Mouse (Mus musculus) liver, embryonic 16.5 days (tissue): ENCODE data around the gene Foxc2. TPM values are rescaled to one million over a fixed set of nuclear protein-coding genes. Genes with fewer than 3 reads are reported as not detected.

Source experiments
- ATAC-seq: fragments of 200-750 bp; cut with Nextera tagmentation; 2 replicates; pipeline ENCODE4 v1.8.0; 2017; ENCODE audit warnings: low read depth, mild to moderate bottlenecking, moderate number of reproducible peaks, moderate library complexity
- H3K27ac ChIP-seq: fragments of 300-500 bp; sonication (generic); 2 replicates; pipeline ENCODE4 v1.5.1; 2014; ENCODE audit warnings: mild to moderate bottlenecking, low read length
- H3K27me3 ChIP-seq: fragments of 300-500 bp; sonication (generic); 2 replicates; pipeline ENCODE4 v1.6.1; 2014; ENCODE audit warnings: low read depth, low read length, mixed read lengths; ENCODE audit not compliant: control insufficient read depth, insufficient read depth
- H3K36me3 ChIP-seq: fragments of 300-500 bp; sonication (generic); 2 replicates; pipeline ENCODE4 v1.6.1; 2014; ENCODE audit warnings: mild to moderate bottlenecking; ENCODE audit not compliant: control insufficient read depth, insufficient read depth
- H3K4me1 ChIP-seq: fragments of 300-500 bp; sonication (generic); 2 replicates; pipeline ENCODE4 v1.6.1; 2014; ENCODE audit warnings: low read depth, low read length, mixed read lengths; ENCODE audit not compliant: control insufficient read depth
- H3K4me2 ChIP-seq: fragments of 300-500 bp; sonication (generic); 2 replicates; pipeline ENCODE4 v1.6.1; 2014; ENCODE audit warnings: low read depth, low read length, mixed read lengths
- H3K4me3 ChIP-seq: fragments of 300-500 bp; sonication (generic); 2 replicates; pipeline ENCODE4 v1.5.1; 2014; ENCODE audit warnings: low read depth, mild to moderate bottlenecking, low read length
- H3K9ac ChIP-seq: fragments of 300-500 bp; sonication (generic); 2 replicates; pipeline ENCODE4 v1.6.1; 2014; ENCODE audit warnings: low read depth, low read length
- H3K9me3 ChIP-seq: fragments of 300-500 bp; sonication (generic); replicated peaks from 2 replicates; pipeline ENCODE4 v1.6.1; 2016; ENCODE audit warnings: low read length; ENCODE audit not compliant: control insufficient read depth
- WGBS: fragments of 180-500 bp; shearing (Covaris S2); extraction: QIAGEN DNeasy Blood & Tissue Kit; methylation state at CpG from one replicate; pipeline ENCODE4 v1.1.7; 2014; ENCODE audit not compliant: insufficient replicate concordance; 5-methylcytosine and 5-hydroxymethylcytosine counted together
- polyA plus RNA-seq: library from polyadenylated mRNA; unstranded; fragments of >200 nt; fragmentation: Nextera tagmentation; extraction: Ambion mirVana; gene quantifications from 2 replicates; pipeline ENCODE4 v1.2.1, GENCODE M21; 2015

The Foxc2 gene
- polyA plus RNA-seq, 1 experiment from 2014 or later, result 0.08 TPM

- no peaks in the 10 kb centered on the region for H3K36me3 ChIP-seq
- H3K9me3 ChIP-seq, result no peaks in the 10 kb centered on the region
- H3K4me2 ChIP-seq, result no peak overlapping the region
- H3K9ac ChIP-seq, result no peak overlapping the region
- no peaks in the 10 kb centered on the region; the same call in 1 of the 2 replicates for H3K4me1 ChIP-seq
- no peak overlapping the region for H3K4me3 ChIP-seq
- no peak for ATAC-seq
- no peak overlapping the region for H3K27ac ChIP-seq
- WGBS, result 2% methylated on average over 25 of the region's 25 CpGs
- H3K27me3 ChIP-seq, result peaks cover 68% of the 10 kb centered on the region
These were observed 835 bp upstream of the Foxc2 start for GRCm38 (mm10) chr8:121115136-121115535.

GRCm38 (mm10) chr8:121116591-121117185 lies 717 bp downstream of the Foxc2 start:
- H3K36me3 ChIP-seq, result no peaks in the 10 kb centered on the region
- H3K4me1 ChIP-seq, result no peaks in the 10 kb centered on the region; the same call in 1 of the 2 replicates
- no peak overlapping the region for H3K27ac ChIP-seq
- ATAC-seq, result no peak
- H3K27me3 ChIP-seq, result peaks cover 84% of the 10 kb centered on the region
- peak overlapping the region; percentile 57 for H3K4me2 ChIP-seq
- H3K4me3 ChIP-seq, result peak overlapping the region; percentile 52
- 1% methylated on average over 55 of the region's 55 CpGs for WGBS
- no peaks in the 10 kb centered on the region for H3K9me3 ChIP-seq
- H3K9ac ChIP-seq, result no peak overlapping the region

- peaks cover 89% of the 10 kb centered on the region for H3K27me3 ChIP-seq
- 2% methylated on average over 62 of the region's 62 CpGs for WGBS
- no peak overlapping the region for H3K4me2 ChIP-seq
- no peaks in the 10 kb centered on the region; the same call in 1 of the 2 replicates for H3K4me1 ChIP-seq
- no peak overlapping the region for H3K27ac ChIP-seq
- H3K36me3 ChIP-seq, result no peaks in the 10 kb centered on the region
- no peaks in the 10 kb centered on the region for H3K9me3 ChIP-seq
- no peak overlapping the region for H3K9ac ChIP-seq
- 0 out of 2 replicates have a peak overlapping the region, but pooled peaks have one; percentile 6 for H3K4me3 ChIP-seq
- ATAC-seq, result no peak
These were observed 1.2 kb downstream of the Foxc2 start for GRCm38 (mm10) chr8:121117186-121117651.

- Histone ChIP-seq H3K9ac (no peak overlapping the region), H3K27ac (no peak overlapping the region), H3K4me2 (no peak overlapping the region), H3K4me1 (no peaks in the 10 kb centered on the region; the same call in 1 of the 2 replicates), H3K9me3 (no peaks in the 10 kb centered on the region), H3K27me3 (peaks cover 96% of the 10 kb centered on the region), H3K36me3 (no peaks in the 10 kb centered on the region), H3K4me3 (no peak overlapping the region)
- WGBS, result 2% methylated on average over 28 of the region's 28 CpGs
- no peak for ATAC-seq
These were observed 1.9 kb downstream of the Foxc2 start for GRCm38 (mm10) chr8:121117906-121118305.

GRCm38 (mm10) chr8:121118634-121119420 lies 2.9 kb downstream of the Foxc2 start:
- no peaks in the 10 kb centered on the region; the same call in 1 of the 2 replicates for H3K4me1 ChIP-seq
- peaks cover 100% of the 10 kb centered on the region for H3K27me3 ChIP-seq
- H3K27ac ChIP-seq, result no peak overlapping the region
- WGBS, result 9% methylated on average over 18 of the region's 18 CpGs
- ATAC-seq, result no peak
- H3K36me3 ChIP-seq, result no peaks in the 10 kb centered on the region
- no peak overlapping the region for H3K4me3 ChIP-seq
- H3K9ac ChIP-seq, result no peak overlapping the region
- no peaks in the 10 kb centered on the region for H3K9me3 ChIP-seq
- H3K4me2 ChIP-seq, result no peak overlapping the region

- H3K36me3 ChIP-seq, result no peaks in the 10 kb centered on the region
- ATAC-seq, result no peak
- WGBS, result 18% methylated on average over 12 of the region's 12 CpGs
These were observed 3.9 kb downstream of the Foxc2 start for GRCm38 (mm10) chr8:121119635-121120455.

GRCm38 (mm10) chr8:121120456-121121419 lies 4.8 kb downstream of the Foxc2 start:
- Histone ChIP-seq H3K9me3 (no peaks in the 10 kb centered on the region), H3K4me1 (no peaks in the 10 kb centered on the region; the same call in 1 of the 2 replicates), H3K27me3 (peaks cover 99% of the 10 kb centered on the region), H3K4me3 (no peak overlapping the region), H3K4me2 (no peak overlapping the region), H3K36me3 (no peaks in the 10 kb centered on the region), H3K9ac (no peak overlapping the region), H3K27ac (no peak overlapping the region)
- 17% methylated on average over 17 of the region's 17 CpGs for WGBS
- no peak for ATAC-seq

More at GRCm38 (mm10) chr8:121119635-121120455, 3.9 kb downstream of the Foxc2 start:
- Histone ChIP-seq H3K9me3 (no peaks in the 10 kb centered on the region), H3K27ac (no peak overlapping the region), H3K9ac (no peak overlapping the region), H3K27me3 (peaks cover 99% of the 10 kb centered on the region), H3K4me3 (no peak overlapping the region), H3K4me2 (no peak overlapping the region), H3K4me1 (no peaks in the 10 kb centered on the region; the same call in 1 of the 2 replicates)

- Histone ChIP-seq H3K27ac (no peak overlapping the region), H3K27me3 (peaks cover 99% of the 10 kb centered on the region), H3K4me3 (no peak overlapping the region), H3K9me3 (no peaks in the 10 kb centered on the region), H3K4me1 (no peaks in the 10 kb centered on the region), H3K36me3 (no peaks in the 10 kb centered on the region), H3K9ac (no peak overlapping the region), H3K4me2 (no peak overlapping the region)
- ATAC-seq, result no peak
- 31% methylated on average over 8 of the region's 8 CpGs for WGBS
These were observed 5.7 kb downstream of the Foxc2 start for GRCm38 (mm10) chr8:121121704-121122103.
